Mouse (Mus musculus): ENCODE measurements at regions not wholly inside any gene's neighbourhood (a gene's known extent, or its start where the extent isn't known, plus 50 kb on each side); places are given as distances from the start of the nearest gene placed in this dataset.

DNA sequence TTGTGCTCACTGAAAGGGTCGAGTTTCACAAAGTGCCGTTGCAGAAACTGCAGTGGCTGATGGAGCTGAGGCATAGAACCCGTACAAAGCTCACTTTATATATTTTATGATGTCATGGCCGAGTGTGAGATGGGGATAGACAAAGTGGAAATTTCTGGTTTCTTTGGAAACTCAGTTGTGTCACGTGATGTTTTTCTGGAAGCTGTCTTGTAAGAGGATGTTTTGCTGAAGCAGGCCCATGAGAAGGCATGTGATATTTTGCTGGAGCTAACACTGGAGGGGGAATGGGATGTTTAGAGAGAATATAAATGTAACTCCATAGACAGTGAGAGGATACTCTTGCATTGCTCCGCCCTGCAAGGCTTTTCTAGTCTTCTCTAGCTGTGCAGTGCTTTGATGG, 311.7 kb downstream of the Tmem132b start:
- 68% methylated on average over 6 of the region's 6 CpGs for WGBS
- TF ChIP-seq CTCF (IDR thresholded peaks at IDR 0.05; ENCODE audit: control insufficient read depth, insufficient read depth, low read length) (no peak), POLR2A (IDR thresholded peaks at IDR 0.05; ENCODE audit: borderline replicate concordance, control insufficient read depth, low read depth, low read length) (no peak)
- Histone ChIP-seq H3K4me1 (ENCODE audit: control insufficient read depth, insufficient read depth, low read length) (no peaks in the 10 kb centered on the region), H3K4me3 (replicated peaks; ENCODE audit: control insufficient read depth, low read depth, low read length) (no peak overlapping the region), H3K27ac (ENCODE audit: control insufficient read depth, insufficient read depth, low read depth, low read length, poor library complexity) (no peak overlapping the region)

DNA sequence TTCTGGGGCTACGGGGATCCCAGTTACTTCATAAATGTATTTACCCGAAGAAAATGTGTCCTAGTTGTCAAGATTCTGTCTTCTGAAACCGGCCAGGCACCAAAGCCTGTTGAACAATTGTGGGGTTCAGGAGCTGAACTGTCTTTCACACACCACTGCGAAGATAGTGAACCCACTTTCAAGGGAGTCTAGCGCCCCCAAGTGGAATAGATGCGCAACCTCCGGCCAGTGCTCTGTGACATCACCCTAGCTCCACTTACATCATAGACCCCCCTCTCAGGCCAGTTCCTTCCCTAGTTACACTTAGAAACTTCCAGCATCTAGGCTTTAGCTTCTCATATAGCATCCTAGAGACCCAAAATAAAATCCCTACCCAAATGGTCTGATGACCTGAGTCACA, 318.1 kb downstream of the Tmem132b start:
- no peak overlapping the region for H3K4me3 ChIP-seq (replicated peaks; ENCODE audit: control insufficient read depth, low read depth, low read length)
- 77% methylated on average over 7 of the region's 7 CpGs for WGBS
- TF ChIP-seq POLR2A (IDR thresholded peaks at IDR 0.05; ENCODE audit: borderline replicate concordance, control insufficient read depth, low read depth, low read length) (no peak), CTCF (IDR thresholded peaks at IDR 0.05; ENCODE audit: control insufficient read depth, insufficient read depth, low read length) (no peak)
- no peak overlapping the region for H3K27ac ChIP-seq (ENCODE audit: control insufficient read depth, insufficient read depth, low read depth, low read length, poor library complexity)
- no peaks in the 10 kb centered on the region for H3K4me1 ChIP-seq (ENCODE audit: control insufficient read depth, insufficient read depth, low read length)

DNA sequence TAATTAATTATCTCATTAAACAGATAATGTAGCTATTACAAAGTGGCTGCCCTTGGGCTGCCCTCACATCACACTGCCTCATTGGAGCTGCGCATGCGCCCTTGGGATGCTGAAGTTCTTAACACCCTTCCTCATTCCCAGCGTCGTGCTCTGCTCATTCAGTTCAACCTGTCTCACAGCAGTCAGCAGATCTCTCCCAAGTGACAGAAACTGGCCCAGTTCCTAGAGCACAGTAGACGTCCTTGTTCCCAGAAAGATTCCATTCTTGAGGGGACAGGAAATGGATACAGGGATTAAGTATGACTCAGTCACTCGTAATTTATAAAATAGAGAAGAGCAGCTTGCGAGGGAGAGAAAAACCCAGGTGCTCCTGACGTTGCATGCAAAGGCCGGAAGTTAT, 344.7 kb downstream of the Tmem132b start:
- H3K4me3 ChIP-seq (replicated peaks; ENCODE audit: control insufficient read depth, low read depth, low read length), result no peak overlapping the region
- no peak overlapping the region for H3K27ac ChIP-seq (ENCODE audit: control insufficient read depth, insufficient read depth, low read depth, low read length, poor library complexity)
- H3K4me1 ChIP-seq (ENCODE audit: control insufficient read depth, insufficient read depth, low read length), result no peaks in the 10 kb centered on the region
- 76% methylated on average over 9 of the region's 9 CpGs for WGBS
- no peak for TF ChIP-seq POLR2A (IDR thresholded peaks at IDR 0.05; ENCODE audit: borderline replicate concordance, control insufficient read depth, low read depth, low read length)
- TF ChIP-seq CTCF (IDR thresholded peaks at IDR 0.05; ENCODE audit: control insufficient read depth, insufficient read depth, low read length), result no peak

DNA sequence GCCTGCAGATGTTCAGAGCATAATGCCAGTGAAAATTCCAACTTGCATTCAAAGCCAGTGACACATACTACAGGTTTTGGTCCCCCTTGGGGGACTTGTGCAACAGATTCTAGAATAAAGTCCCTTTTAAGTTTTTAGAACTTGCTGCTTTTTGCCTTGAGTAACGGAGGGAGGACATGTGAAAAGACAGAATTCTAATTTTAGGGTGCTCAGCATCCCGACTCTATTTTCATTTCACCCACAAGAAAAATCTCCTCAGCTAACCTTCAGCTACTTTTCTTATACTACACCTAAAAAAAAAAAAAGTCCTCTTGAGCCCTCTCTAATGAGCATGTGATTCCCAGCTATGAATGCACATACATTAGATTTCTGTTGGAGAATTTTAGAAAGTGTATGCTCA, 357.3 kb downstream of the Tmem132b start:
- no peak for TF ChIP-seq CTCF (IDR thresholded peaks at IDR 0.05; ENCODE audit: control insufficient read depth, insufficient read depth, low read length)
- no peak for TF ChIP-seq POLR2A (IDR thresholded peaks at IDR 0.05; ENCODE audit: borderline replicate concordance, control insufficient read depth, low read depth, low read length)
- no peaks in the 10 kb centered on the region for H3K4me1 ChIP-seq (ENCODE audit: control insufficient read depth, insufficient read depth, low read length)
- 61% methylated on average over 2 of the region's 2 CpGs for WGBS
- no peak overlapping the region for H3K27ac ChIP-seq (ENCODE audit: control insufficient read depth, insufficient read depth, low read depth, low read length, poor library complexity)
- H3K4me3 ChIP-seq (replicated peaks; ENCODE audit: control insufficient read depth, low read depth, low read length), result no peak overlapping the region

DNA sequence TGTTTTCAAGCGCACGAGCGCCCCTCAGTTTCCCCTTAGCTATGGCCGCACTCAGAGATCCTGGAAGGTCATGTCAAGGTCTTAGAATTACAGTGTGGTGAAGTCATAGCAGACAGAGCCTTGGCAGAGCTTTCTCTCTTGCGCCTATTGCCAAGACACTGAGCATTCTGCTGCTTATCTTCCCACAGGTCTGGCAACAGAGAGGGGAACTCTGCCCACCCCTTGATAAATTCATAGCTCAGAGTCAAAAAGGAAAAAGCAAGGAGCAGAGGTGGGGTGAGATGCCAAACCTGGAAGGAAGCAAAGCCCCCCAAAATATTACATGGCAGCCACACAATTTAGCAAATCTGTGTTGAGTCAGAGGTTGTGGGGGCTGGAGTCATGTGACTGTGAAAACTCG, 362.3 kb downstream of the Tmem132b start:
- Histone ChIP-seq H3K4me1 (ENCODE audit: control insufficient read depth, insufficient read depth, low read length) (no peaks in the 10 kb centered on the region), H3K27ac (ENCODE audit: control insufficient read depth, insufficient read depth, low read depth, low read length, poor library complexity) (no peak overlapping the region), H3K4me3 (replicated peaks; ENCODE audit: control insufficient read depth, low read depth, low read length) (no peak overlapping the region)
- TF ChIP-seq POLR2A (IDR thresholded peaks at IDR 0.05; ENCODE audit: borderline replicate concordance, control insufficient read depth, low read depth, low read length) (no peak), CTCF (IDR thresholded peaks at IDR 0.05; ENCODE audit: control insufficient read depth, insufficient read depth, low read length) (no peak)
- 78% methylated on average over 6 of the region's 6 CpGs for WGBS

DNA sequence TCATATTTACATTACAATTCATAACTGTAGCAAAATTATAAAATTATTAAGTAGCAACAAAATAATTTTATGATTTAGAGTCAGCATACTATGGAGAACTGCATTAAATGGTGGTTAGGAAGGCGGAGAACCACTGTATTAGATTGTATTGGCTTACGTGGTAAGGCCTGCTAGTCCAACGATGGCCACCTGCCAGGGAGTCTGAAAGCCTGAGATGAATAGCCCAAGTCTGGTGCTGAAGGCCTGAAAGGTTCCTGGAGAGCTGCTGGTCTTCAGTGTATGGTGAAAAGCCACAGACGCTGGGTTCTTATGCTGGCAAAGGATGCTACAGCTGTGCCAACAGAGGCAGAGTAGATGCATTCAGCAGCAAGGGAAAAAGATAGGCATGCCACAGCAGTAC, 370.5 kb downstream of the Tmem132b start:
- H3K4me3 ChIP-seq (replicated peaks; ENCODE audit: control insufficient read depth, low read depth, low read length), result no peak overlapping the region
- TF ChIP-seq CTCF (IDR thresholded peaks at IDR 0.05; ENCODE audit: control insufficient read depth, insufficient read depth, low read length) (no peak), POLR2A (IDR thresholded peaks at IDR 0.05; ENCODE audit: borderline replicate concordance, control insufficient read depth, low read depth, low read length) (no peak)
- no peaks in the 10 kb centered on the region for H3K4me1 ChIP-seq (ENCODE audit: control insufficient read depth, insufficient read depth, low read length)
- H3K27ac ChIP-seq (ENCODE audit: control insufficient read depth, insufficient read depth, low read depth, low read length, poor library complexity), result no peak overlapping the region
- WGBS, result 75% methylated on average over 4 of the region's 4 CpGs

DNA sequence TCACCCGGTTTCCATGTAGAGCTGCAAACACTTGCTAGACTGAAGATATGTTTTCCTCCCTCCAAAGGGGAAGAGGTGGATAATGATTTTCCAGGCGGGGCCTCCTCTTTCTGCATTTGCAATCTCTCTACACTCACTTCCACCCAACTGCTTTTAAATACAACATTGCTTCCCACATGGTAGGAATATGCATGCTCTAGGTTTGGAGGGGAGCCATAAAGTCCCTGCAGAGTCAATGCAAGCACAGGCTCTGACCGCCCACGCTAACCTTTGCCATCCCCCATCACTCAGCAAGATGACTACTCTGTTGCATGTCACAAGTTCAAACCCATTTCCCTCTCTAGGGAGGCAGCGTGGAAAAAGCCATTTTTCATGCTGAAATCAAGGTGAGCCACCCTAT, 372.9 kb downstream of the Tmem132b start:
- H3K4me1 ChIP-seq (ENCODE audit: control insufficient read depth, insufficient read depth, low read length), result no peaks in the 10 kb centered on the region
- 73% methylated on average over 5 of the region's 5 CpGs for WGBS
- no peak for TF ChIP-seq POLR2A (IDR thresholded peaks at IDR 0.05; ENCODE audit: borderline replicate concordance, control insufficient read depth, low read depth, low read length)
- no peak for TF ChIP-seq CTCF (IDR thresholded peaks at IDR 0.05; ENCODE audit: control insufficient read depth, insufficient read depth, low read length)

DNA sequence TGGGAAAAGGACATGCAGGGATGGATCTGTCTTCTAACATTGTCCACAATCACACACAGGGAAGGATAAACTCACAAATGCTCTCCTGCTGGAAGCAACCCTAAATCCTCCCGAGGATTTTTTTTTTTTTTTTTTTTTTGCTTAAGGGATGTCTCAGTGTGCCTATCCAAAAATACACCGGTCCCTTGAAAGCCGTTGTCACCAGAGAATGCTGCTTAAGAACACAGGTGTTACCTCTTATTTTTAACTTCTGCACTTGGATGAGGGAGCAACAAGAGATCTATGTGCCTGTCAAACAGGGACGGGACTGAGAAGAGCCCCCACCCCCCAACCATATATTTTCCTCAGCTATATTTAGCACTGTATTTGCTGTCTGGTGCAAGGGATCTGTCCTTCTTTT, 375.8 kb downstream of the Tmem132b start:
- TF ChIP-seq POLR2A (IDR thresholded peaks at IDR 0.05; ENCODE audit: borderline replicate concordance, control insufficient read depth, low read depth, low read length), result no peak
- TF ChIP-seq CTCF (IDR thresholded peaks at IDR 0.05; ENCODE audit: control insufficient read depth, insufficient read depth, low read length), result no peak
- Histone ChIP-seq H3K27ac (ENCODE audit: control insufficient read depth, insufficient read depth, low read depth, low read length, poor library complexity) (no peak overlapping the region), H3K4me1 (ENCODE audit: control insufficient read depth, insufficient read depth, low read length) (no peaks in the 10 kb centered on the region), H3K4me3 (replicated peaks; ENCODE audit: control insufficient read depth, low read depth, low read length) (no peak overlapping the region)
- WGBS, result 89% methylated on average over 4 of the region's 4 CpGs

More for the DNA sequence above, 372.9 kb downstream of the Tmem132b start:
- Histone ChIP-seq H3K27ac (ENCODE audit: control insufficient read depth, insufficient read depth, low read depth, low read length, poor library complexity) (no peak overlapping the region), H3K4me3 (replicated peaks; ENCODE audit: control insufficient read depth, low read depth, low read length) (no peak overlapping the region)

DNA sequence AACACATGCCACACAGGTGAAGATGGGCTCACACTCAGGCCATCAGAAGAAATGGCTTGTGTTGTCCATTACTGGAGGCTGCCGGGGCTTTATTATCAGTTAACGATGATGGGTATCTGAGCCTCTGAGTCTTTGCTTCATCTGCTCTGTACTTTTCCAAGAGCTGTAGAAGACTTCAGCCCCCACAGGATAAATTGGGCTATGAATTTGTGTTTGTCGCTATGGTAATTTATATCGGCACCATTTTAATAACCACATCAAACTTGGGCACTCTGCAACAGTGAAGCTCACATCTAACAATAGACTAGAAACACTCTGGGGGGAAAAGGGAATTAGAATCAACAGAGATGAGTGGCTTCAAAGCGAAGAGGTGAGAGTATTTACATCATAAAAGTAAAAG, 376.3 kb downstream of the Tmem132b start:
- Histone ChIP-seq H3K27ac (ENCODE audit: control insufficient read depth, insufficient read depth, low read depth, low read length, poor library complexity) (no peak overlapping the region), H3K4me3 (replicated peaks; ENCODE audit: control insufficient read depth, low read depth, low read length) (no peak overlapping the region), H3K4me1 (ENCODE audit: control insufficient read depth, insufficient read depth, low read length) (no peaks in the 10 kb centered on the region)
- WGBS, result 83% methylated on average over 5 of the region's 5 CpGs
- no peak for TF ChIP-seq CTCF (IDR thresholded peaks at IDR 0.05; ENCODE audit: control insufficient read depth, insufficient read depth, low read length)
- no peak for TF ChIP-seq POLR2A (IDR thresholded peaks at IDR 0.05; ENCODE audit: borderline replicate concordance, control insufficient read depth, low read depth, low read length)

All from bone marrow, adult 2 months (tissue).